Mouse (Mus musculus): ENCODE results near the gene Tgfb1i1.
A peak's percentile ranks its signal among the peaks of the same experiment; 100 is the strongest.

The Tgfb1i1 gene

DNA sequence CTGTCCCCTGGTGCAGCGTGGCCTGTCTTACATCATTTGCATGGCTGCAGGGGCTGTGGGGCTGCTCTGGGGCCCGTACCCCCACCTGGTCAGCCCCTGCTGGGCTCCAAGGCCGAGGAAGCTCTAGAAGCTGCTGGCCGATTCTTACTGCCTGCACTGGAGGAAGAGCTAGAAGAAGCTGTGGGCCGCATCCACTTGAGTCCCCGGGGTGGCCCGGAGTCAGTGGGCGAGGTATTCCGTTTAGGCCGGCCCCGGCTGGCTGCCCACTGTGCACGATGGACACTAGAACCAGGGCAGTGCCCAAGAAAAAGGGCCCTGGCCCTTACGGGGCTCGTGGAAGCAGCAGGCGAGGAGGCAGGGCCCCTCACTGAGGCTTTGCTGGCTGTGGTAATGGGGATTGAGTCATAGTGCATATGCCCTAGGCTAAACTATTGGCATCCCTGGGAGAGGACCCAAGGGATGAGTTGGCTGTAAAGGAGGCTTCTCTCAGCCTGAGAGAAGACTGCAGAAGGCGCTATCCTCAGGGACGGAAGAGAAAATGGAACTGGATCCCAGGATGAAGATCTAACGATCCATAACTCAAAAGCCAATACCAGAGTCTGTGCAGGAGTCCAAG lies 2.1 kb upstream of the Tgfb1i1 start:
- DNase-seq (ENCODE audit: low spot score), result no peak

DNA sequence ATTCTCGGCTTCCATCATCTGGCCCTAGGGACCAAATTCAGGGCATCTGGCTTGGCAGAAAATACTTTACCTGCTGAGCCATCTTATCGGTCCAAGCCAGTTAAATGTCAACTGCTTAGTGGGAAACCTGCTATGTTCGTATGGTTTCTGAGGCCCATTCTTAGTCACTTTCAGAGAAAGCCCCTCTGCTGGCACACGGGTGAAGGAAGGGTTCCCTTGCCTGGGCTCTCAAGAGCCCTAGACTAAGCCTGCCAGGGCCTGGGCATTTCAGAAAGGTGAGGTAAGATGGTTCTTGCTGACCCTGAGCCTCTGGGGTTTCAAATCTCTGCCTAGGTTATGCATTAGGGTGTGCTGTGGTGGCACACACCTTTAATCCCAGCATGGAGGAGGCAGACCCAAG lies 1.1 kb upstream of the Tgfb1i1 start:
- no peak for DNase-seq (ENCODE audit: low spot score)

DNA sequence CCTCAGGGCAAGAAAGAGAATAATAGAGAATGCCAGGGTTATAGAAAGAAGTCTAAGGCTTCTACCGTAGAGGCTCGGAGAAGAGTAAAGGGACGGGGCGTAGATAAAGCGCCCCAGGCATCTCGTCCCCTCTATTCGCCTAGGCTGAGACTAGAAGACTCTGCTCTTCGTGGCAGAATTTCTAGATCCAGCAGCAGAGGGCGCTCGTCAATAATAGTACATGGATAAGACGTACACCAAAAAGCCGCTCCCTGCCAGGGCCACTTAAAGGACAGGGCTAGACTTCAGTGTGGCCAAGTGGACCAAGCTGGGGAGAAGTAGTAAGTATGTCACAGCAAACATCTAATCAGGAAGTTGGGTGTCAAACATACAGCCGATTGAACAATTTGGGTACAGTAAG lies 831 bp downstream of the Tgfb1i1 start:
- DNase-seq (ENCODE audit: low spot score), result peak; percentile 75

DNA sequence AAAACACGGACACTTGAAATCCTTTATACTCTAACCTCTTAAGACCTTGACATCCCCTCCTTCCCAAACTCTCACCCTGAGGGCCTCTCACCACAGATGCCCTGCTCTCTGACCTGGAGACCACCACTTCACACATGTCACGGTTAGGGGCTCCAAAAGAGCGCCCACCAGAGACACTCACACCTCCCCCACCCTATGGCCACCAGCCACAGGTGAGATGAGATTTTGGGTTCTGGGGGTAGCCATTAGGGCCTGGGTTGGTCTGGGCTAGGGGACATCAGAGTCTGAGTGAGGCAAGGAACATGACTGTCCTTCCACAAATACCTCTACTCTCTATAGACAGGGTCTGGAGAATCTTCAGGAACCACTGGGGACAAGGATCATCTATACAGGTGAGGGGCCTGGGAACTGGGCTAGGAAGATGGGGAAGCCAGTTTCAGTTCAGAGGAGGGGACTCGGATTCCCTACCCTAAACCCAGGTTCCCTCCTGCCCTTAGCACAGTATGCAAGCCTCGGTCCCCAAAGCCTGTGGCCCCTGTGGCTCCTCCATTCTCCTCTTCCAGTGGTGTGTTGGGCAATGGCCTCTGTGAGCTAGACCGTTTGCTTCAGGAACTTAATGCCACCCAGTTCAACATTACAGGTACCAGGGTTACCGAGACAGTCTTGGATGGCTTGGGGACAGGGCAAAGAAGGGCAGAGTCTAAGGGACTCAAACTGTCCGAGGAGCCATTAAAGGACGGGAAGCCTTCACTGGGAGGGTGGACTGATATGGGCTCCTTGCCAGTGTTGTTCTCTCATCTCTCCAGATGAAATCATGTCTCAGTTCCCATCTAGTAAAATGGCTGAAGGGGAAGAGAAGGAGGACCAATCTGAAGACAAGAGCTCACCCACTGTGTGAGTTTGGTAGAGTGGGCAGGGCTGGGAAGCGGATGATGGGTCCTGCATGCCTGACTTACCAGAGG lies 1.8 kb downstream of the Tgfb1i1 start:
- no peak for DNase-seq (ENCODE audit: low spot score)

DNA sequence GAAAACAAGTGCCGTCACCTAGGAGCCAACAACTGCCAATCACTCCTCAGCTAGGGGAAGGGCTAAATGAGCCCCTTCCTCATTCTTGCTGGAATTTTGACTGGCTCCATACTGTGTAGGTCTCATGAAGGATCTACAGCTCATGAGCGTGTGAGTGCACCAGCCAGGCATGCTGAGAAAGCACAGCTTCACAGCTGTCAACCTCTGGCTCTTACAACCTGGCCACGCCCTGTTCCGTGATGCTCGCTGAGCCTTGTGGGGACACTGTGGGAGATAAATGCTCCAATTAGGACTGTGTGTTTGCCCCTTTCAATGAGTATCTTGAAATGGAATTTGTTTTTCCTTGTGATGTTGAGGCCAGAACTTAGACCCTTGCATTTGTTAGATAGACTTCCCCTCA lies 3.4 kb downstream of the Tgfb1i1 start:
- DNase-seq (ENCODE audit: low spot score), result no peak

DNA sequence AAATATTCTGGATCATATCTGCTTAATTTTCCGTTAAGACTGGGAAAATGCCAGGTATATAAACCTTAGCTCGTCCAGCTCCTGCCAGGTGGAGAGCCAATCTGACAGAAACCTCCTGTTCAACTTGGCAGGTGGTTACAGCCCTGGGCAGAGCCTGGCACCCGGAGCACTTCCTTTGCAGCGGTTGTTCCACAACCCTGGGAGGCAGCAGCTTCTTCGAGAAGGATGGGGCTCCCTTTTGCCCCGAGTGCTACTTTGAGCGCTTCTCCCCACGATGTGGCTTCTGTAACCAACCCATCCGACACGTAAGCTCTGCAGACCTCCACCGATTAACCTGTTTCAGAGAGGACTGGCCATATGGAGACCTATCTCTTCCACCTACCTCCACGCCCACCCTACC lies 5.3 kb downstream of the Tgfb1i1 start:
- no peak for DNase-seq (ENCODE audit: low spot score)

DNA sequence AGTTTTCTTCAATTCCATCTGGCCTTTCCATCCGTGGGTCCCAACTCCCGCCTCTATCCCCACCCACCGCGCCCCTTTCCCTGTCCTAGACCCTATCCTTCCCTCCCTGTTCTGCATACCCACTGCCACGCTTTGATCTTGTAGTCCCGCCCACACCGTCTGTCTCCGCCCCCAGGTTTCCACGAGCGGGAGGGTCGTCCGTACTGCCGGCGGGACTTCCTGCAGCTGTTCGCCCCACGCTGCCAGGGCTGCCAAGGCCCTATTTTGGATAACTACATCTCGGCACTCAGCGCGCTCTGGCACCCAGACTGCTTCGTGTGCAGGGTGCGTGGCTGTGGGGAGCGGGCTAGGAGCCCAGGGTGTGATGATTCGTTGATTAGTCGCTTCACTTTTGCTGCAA lies 6.0 kb downstream of the Tgfb1i1 start:
- DNase-seq (ENCODE audit: low spot score), result no peak

DNA sequence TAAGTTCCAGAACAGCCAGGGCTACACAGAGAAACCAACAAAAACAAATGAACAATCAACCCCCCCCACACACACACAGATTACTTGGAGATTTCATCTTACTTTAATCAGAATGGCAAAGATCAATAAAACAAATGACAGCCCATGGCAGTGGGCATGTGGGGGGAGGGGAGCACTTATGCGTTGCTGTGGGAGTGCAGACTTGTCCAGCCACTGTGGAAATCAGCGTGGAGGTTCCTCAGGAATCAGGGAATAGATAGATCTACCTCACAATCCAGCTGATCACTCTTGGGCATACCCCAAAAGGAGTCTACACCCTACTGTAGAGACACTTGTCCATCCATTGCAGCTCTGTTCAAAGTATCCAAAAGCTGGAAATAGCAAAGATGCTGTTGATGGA lies 8.4 kb downstream of the Tgfb1i1 start:
- DNase-seq (ENCODE audit: low spot score), result no peak

DNA sequence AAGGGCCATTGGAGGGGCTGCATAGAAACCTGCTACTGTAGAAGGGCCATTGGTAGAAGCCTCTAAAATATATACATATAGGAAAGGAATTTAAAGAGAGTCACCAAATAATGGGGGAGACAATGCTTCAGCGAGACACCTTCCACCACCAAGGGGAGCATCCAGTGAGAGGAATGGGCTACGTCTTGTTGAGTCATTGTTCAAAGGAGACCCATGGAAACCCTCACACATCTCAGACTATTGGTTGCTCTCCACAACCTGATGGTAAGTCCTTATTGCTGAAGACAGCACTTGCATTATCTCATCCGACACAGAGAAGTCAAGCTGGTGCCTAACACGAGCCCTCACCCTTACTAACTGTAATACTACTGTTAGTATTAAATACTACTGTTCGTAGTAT lies 9.1 kb downstream of the Tgfb1i1 start:
- DNase-seq (ENCODE audit: low spot score), result no peak

DNA sequence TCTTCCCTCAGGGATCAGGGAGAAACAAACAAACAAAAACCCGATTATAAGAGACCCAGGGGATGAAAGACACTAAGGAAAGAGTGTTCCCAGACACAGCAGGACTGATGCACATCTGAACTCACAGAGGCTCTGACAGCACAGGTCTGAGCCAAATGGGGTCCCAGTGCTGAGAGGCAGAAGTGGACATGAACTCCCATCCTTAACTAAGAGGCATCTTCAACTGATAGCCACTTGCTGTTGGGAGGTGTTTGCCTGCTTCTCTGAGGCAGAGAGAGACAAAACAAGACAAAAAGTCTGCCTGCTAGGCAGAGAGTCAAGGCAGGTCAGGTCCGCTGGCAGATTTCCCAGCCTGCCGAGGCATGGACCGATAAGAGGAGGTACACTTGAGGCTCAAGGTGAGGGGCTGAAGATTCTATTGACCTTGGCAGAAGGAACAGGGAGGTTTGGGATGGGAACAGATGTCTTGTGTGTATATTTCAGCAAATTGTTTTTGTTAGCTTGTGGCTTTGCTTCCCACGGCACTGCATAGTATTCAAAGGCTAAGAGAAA lies 10.2 kb downstream of the Tgfb1i1 start:
- DNase-seq (ENCODE audit: low spot score), result peak; percentile 67

DNA sequence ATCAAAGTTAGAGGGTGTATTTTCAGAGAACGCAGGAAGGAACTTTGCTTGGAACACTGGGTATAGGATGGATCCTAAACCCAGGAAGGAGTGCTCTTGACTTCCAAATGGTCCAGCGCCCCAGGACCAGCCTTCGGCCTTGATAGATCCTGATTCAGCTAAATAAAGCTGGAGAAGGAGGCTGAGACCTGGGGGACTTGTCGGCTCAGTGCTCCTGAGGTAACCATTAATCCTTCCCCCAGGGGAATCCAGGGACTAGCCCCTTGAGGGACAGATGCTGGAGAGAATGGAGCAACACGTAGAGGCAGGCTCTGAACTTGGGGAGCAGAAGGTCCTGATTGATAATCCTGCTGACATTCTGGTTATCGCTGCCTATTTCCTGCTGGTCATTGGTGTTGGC lies 18.8 kb downstream of the Tgfb1i1 start, which contains the start of gene Slc5a2:
Gene Slc5a2 (plus strand): TSS at position 247 of the 400 bp plus-strand sequence.
- DNase-seq (ENCODE audit: low spot score), result no peak

DNA sequence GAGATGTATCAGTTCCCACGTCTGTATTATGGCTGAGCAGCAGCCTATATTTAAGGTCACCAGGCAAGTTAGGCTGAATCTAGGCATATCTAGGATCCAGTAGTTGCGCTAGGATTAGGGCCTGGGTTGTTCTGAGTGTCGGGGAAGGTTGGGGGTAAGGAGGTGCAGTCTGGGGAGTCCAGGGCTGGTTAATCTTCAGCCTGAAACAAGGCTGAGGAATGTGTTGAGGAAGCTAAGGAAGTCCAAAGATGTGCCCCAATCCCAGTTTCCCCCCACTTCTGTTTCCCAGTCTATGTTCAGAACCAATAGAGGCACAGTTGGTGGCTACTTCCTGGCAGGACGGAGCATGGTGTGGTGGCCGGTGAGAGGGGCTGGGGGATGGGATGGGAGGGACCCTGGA lies 19.4 kb downstream of the Tgfb1i1 start:
- DNase-seq (ENCODE audit: low spot score), result no peak

DNA sequence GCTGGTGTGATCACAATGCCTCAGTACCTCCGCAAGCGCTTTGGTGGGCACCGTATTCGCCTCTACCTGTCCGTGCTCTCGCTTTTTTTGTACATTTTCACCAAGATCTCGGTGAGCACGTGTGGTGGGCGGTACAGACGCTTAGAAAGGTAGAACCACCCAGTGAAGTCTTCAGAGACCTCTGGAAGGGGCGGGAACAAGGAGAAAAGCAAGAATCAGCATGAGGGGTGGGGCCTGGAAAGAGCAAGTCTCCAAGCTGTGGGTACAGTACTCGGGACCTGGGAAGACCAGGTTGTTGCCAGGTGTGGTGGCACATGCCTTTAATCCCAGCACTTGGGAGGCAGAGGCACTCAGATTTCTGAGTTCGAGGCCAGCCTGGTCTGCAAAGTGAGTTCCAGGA lies 20.8 kb downstream of the Tgfb1i1 start:
- no peak for DNase-seq (ENCODE audit: low spot score)

DNA sequence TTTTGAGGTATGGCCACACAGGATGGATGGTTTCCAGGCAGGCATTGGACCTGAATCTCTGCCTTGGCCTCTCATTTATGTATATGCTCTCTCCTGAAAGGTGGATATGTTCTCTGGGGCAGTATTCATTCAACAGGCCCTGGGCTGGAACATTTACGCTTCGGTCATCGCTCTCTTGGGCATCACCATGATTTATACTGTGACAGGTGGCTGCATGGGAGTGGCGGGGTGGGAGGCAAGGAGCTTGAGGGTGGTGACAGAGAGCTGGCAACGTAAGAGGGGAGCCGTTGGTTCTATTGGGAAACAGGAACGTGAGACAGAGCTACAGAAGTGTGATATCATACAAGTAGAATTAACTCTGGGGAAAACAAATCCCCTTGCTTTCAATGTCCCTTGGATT lies 21.2 kb downstream of the Tgfb1i1 start:
- DNase-seq (ENCODE audit: low spot score), result no peak

DNA sequence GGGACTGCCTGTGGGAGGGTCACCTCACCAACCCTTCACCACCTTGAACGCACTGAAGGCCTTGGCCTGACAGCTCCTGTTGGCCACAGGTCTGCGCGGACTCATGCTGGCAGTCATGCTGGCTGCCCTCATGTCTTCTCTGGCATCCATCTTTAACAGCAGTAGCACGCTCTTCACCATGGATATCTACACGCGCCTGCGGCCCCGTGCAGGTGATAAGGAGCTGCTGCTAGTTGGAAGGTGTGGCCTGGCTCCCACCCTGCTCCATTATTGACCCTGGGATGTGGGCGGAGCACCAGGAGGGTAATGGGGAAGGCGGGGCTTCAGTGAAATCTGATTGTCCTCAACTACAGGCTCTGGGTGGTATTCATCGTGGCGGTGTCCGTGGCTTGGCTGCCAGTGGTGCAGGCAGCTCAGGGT lies 23.8 kb downstream of the Tgfb1i1 start:
- no peak for DNase-seq (ENCODE audit: low spot score)

DNA sequence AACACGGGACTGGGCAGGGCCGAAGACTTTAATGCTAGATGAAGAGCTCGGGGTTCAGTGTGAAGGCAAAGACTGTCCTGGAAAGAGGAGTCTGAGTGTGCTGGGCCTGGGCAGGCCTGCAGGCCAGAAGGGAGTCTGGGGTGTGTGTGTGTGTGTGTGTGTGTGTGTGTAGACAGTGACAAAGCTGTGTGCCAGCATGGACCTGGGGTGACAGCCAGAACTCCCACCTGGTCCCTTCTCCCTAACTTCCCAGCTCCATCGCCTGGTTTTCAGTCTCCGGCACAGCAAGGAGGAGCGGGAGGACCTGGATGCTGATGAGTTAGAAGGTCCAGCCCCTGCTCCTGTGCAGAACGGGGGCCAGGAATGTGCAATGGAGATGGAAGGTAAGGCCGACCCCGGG lies 24.9 kb downstream of the Tgfb1i1 start:
- DNase-seq (ENCODE audit: low spot score), result no peak

DNA sequence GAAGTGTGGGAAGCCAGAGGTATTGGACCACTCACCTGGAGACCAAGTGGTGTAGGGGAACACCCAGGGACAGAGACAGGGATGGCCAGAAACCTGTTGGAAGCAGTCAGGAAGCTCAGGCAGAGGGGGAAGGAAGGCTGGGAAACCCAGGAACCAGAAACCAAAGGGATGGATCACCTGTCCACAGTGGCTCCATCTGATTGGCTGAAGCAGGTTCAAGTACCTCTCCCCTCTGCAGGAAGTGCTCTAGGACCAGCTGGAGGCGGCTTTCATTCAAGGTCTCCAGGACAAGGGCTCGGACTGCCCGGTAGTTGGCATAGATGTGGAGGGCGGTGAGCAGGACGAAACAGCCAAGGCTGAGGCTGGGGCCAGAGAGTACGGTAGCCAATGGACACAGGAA lies 29.4 kb downstream of the Tgfb1i1 start:
- no peak for DNase-seq (ENCODE audit: low spot score)

DNA sequence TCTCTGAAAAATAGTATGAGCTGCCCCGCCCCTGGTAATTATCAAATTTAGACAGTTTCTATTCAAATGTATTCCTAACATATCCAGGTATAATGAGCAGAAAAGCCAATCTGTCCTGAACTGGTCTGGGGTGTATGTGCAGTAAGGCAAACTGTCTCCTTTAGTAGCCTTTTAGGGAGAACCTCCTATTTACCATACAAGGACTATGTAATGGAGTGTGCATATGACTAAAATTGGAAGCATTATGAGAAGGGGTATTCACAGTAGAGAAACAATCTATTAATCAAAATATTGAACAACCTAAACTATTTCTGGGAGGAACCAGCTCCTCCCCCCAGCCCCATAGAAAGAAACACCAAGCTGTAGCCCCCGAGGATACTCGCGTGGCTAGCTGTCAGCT lies 33.1 kb downstream of the Tgfb1i1 start:
- no peak for DNase-seq (ENCODE audit: low spot score)

DNA sequence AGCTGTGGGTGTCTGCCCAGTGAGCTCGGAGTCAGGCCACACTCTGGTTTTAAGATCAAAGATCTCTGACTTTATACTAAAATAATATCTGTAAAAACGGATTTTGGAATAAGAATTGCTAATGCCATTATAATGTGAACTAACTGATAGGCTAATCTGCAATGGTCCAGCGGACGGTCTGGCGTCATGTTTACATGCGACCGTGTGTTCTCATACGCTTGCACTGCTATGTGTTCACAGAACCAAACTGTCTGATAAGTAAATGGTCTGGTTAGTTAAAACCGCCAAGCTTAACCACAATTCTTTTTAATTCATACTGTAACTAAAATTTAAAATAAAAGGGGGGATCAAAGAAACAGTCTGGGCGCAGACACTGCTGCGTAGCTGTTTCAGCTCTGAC lies 35.2 kb downstream of the Tgfb1i1 start:
- DNase-seq (ENCODE audit: low spot score), result no peak

DNA sequence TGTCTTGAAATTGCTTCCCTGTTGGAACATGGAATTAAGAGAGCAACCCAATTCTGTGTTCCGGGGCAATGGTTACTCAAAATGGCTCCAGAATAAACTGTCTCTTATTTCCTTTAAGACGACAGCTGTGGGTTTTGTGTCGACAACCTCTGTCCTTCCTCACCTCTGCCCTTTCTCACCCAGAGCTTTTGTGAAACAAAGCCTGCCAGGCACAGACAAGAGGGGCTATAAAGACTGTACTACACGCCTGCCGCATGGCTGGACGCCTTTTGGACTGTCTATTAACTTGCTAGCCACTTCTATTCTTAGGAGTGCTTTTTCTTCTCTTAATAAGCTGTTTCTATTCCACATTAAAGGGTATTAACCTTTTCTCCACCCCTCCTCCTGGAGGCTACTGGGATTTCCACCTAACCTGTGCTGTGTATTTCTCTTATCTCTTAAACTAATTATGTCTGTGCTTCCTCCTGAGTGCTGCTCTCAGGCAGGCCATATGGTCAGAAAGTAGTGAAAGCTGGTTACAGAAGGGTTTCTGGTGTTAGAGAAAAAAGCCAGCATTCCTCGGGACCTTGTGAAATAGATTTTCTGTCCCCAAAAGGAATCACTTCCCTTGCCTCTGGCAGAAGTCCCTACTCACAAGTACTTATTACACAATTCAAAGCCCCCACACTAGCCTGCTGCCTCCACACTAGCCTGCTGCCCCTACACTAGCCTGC lies 36.1 kb downstream of the Tgfb1i1 start:
- no peak for DNase-seq (ENCODE audit: low spot score)

DNA sequence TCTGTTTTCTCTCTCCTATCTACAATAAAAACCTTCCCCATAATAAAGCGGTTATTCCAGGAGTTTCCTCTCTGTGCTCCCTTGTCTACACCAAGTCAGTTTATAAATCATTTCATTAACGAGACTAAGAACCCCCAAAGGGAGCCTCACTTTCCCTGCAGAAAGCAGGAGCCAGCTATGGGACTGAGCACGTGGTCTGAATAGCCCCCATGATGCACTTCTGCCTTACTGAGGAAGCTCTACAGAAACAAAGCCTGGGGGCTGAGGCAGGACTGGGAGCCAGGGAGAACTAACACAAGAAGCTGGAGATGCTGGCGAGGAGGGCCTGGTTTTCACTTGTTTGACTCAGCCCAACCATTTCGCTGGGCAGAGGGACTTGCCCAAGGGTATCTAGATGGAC lies 37.4 kb downstream of the Tgfb1i1 start:
- DNase-seq (ENCODE audit: low spot score), result no peak

DNA sequence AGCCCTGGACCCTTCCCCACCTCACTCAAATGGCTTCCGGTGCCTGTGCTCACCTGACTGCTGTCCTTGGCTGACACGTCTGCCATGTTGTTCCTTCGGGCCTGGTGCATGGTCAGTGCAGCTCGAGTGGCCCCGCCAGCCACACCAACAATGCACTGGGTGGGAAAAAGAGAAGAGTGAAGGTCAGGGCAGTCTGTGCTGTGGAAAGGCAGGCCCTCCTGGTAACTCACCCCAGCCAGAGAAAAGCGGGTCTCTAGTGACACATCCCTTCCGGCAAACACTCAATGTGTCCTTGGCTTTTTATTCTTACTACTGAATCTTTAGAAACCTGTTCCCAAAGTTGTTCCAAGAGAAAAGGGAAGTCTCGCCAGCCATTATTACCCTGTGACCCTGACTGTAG lies 38.4 kb downstream of the Tgfb1i1 start:
- DNase-seq (ENCODE audit: low spot score), result no peak
